Mouse (Mus musculus) mouse trophoblast stem cell (cell line): ENCODE results near the gene Pycr1.

ENCODE experiments used
- in situ Hi-C, 2 experiments: fragments of 300-500 bp; cut with MseI, MboI; formaldehyde crosslinking; loops; 2 replicates in 1 of 2; 3 replicates in 1 of 2; pipeline ENCODE4 v1.15.1; 2025

Pycr1 gene

DNA sequence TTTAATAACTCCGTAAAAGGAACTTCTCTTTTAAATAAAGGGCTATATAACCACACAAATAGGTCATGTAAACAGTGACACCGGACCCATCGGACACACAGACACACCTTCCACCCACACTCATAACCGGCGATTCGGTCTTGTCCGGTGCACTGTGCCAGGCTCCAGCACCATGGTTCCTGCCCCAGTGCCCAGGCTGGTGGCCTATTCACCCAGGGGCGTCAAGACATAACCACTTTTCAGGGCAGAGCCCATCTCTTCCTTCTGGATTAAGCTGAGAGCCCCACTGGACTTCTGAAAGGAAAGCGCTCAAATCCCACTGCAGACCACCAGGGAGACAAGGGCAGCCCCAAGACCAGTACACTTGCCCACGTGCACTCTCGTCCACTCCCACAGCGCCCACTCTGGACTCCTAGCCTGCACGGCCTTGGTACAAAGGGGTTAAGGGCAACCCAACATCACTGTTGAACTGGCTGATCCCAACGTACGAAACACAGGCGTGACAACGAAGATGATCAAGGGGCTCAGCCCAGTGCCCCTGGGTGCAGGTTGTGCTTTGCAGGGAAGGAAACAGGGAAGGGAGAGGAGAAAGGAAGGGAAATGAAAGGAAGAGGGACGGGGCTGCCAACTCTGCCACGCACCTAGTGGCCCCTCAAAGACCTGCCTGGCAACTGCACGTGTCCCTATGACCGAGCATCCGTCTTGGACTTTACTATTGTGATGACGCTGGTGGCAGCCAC is 14.8 kb downstream of the Pycr1 start:
- in situ Hi-C loops: no loop called here

DNA sequence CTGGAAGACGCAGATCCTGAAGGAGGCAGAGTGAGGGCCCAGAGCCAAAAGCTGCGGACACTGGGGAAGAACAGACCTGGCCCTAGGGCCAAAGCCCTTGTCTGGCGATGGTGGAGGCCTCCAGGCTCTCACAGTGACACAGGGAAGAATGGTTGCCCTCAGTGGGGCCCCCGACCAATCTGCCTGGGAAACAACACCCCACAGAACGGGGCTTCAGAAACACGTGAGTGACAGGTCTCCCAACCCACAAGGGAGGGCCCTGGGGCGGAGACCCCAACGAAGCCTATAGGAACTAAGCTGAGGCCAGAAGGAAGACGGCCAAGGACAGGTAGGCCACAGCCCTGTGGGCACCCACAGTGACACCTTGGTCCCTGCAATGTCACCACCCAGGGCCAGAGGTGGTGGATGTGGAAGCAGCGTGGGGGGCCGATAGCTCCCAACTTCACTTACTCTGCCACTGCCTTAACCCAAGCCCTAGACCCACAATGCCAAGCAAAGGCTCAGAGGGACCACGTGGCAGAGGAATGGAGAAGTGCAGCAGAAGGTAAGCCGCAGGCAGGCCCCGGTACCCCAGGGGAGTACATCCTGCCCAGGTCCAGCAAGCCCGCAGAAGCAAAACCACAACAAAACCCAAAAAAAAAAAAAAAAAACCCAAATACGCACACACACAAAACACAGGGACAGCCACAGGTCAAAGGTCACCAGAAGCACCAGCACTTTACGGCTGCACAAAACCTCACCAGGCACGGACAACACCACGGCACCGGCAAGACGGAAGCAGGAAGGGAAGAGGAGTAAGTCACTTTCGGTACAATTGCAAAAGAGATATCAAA is 15.9 kb downstream of the Pycr1 start:
- in situ Hi-C loops: no loop called here

DNA sequence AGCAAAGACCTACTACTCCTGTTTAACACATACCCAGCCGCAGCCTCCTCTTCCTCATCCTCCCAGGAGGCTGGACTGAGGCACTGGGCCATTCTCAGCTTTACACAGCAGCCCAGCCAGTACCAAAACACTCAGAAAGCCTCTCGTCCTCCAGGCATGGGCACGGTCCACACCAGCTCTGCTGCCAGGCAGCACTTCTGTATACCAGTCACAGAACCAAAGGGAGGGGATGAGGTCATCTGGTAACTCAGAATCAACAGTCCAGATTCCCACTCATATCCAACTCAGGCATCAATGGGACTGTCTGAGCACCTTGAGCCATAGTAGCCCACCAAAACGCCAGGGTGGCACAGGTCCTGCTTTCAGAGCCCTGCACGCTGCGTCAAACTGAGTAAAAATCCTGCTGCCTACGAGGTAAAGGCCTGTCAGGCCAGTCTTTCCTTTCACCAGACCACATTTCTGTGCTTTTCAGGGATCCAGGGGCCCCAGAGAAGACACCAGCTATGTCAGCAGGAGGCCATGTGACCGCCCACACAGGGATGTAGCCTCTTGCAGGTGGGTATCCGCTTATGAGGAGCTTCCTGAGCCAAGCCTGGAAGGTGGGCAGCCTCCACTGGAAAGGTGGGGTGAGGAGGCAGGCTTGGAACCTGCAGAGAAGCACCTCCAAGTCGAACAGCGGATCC is 16.6 kb downstream of the Pycr1 start:
- in situ Hi-C loops: no loop called here

DNA sequence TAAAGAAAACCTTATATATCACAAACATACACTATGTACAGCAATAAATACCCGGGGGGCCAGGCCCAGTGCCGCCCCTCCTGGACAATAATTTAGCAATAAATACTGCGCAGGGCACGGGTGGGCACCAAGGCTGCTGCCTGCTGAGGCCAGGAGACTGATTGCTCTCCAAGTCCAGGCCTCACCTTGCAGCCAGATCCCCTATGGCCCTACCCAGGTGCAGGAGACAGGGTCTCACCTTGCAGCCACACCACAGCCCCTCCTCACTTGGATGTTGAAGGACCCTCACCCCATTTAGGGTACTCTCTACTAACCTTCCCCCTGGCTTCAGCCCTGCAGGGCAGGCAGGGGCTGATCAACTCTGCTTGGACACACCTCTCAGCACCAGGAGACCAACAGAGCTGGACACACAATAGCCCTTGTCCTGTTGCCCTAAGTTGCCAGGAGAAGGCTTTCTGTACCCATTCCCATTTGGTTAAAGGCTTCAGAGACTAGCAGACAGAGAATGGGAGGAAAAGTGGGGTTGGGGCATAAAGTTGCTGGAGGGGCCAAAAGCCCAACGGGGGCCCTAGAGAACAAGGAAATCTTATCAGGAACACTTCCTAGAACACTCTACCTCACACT is 18.3 kb downstream of the Pycr1 start, which contains the start of gene Sirt7:
Gene Sirt7, minus strand, starts transcription at position 89 of the 624 bp plus-strand sequence.
- in situ Hi-C loops: no loop called here

DNA sequence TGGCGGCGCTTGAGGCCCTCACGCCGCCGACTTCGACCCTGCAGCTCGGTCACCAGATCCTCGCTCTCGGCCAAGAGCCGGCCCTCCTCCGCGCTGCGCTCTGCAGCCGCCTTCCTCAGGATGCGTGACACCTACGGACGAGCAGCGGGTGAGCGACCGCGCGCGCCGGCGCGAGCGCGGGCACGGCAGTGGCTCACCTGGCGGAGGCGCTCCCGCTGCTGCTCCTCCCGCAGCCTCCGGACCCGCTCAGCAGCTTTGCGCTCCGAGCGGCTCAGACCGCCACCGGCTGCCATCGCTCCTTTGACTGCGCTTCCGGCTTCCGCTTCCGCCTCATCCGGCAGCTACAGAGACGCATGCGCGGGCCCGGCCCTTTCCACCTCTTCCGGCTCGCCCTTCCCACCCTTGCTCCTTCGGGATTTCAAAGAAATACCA is 18.9 kb downstream of the Pycr1 start:
- in situ Hi-C loops: no loop called here

DNA sequence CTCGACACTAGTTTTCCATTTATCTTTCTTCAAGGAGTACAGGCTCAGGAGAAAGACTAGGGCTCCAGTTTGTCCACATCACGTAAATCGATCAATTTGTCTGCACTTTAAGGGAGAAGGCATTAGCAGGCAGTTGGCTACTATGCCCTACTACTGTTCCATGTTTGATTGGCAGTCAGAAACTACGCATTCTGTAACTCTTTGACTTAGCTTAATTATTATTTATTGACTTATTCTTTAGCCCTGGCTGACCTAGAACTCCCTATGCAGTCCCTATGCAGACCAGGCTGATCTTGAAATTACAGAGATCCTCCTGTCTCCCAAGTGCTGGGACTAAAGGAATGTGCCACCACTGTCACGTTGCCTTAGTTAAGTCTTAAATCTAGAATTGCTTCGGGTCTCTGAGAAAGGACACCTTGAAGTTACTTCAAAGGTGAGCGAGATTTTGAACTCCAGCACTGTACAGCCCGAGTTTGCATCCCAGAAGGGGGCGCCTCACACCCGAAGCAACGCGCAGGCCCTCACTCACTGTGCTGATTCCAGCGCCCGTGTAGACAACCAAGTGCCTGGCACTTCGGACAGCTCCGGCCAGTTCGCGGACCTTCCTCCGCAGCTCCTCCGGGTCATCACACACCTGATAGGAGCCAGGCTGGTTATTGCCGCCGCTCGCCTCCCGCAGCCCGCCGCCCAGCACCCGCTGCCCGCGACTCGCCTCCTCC is 19.4 kb downstream of the Pycr1 start:
- in situ Hi-C loops: no loop called here

DNA sequence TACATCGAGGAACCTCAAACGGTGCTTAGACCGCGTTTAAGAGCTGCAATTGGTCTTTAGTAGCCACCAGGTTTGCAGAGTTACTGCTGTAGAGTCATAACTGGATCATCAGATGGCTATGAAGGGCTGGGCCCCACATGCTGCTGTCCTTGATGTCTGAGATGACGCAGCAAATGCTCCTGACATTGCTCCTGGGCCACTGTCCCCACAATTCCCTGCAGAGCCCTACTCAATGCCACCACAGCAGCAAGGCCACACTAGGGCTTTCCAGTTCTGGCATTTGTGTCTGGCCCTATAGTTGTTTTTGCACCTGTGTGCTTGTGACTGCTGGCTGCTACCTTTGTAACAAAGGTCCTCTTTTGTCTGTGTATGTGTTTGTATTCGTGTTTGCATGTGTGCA is 20.8 kb downstream of the Pycr1 start:
- in situ Hi-C loops: no loop called here

DNA sequence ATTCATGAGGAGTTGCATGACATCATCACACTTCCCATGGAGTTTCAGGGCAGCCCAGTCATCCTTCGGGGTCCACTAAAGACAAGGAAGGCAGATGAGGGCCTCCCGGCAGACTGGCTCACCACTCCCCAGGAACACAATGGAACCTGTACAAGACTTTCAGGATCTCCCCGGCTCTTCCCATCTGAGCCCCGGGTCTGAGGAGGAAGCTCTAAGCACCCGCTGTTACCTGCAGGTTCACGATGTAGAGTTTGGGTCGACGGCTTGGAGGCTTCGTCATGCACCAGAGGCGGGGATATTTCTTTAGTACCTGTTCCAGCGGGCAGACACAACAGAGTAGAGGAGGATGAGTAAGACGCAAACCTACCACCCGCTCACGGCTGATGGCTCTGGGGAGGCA is 23.4 kb downstream of the Pycr1 start:
- in situ Hi-C loops: no loop called here

DNA sequence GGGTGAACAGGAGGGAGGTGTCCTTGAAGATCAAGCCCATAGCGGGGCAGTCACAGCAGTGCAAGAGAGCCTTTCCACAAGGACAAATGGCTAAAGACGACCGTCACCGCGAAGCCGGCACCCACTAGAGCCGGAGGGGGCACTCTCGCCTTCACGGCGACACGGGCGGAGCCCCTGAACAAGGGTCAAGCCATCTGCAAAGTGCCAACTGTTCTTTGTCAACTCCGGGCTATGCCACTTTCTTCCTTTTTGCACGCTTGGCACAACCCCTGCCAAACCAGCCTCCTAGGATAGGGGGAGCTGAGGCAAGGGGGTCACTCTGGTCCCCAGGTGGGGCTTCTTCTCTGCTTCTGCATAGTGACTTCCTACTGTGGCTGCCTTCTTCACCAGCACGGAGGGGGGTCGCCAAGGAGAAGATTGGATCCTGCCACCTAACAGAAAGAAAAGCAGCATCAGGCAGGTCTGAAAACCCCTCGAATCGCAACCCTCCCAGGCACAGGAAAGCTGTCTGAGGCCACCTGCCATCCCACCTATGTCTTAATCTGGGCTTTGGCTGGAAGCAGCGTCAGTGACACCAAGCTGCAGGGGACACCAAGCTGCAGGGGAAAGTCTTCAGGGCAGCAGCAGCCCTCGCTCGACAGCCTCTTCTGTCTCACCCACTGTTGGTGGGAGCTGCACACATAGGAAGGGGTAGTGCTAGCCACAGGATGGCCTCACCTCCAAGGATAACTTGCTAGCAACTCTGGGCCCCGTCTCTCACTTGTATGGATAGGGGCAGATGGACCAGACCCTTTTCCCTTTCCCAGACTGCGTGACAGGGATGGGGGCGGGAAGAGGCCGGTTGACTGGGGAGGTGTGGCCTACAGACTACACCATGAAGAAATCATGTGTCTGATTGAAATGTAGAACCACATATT is 24.7 kb downstream of the Pycr1 start:
- in situ Hi-C loops: no loop called here

DNA sequence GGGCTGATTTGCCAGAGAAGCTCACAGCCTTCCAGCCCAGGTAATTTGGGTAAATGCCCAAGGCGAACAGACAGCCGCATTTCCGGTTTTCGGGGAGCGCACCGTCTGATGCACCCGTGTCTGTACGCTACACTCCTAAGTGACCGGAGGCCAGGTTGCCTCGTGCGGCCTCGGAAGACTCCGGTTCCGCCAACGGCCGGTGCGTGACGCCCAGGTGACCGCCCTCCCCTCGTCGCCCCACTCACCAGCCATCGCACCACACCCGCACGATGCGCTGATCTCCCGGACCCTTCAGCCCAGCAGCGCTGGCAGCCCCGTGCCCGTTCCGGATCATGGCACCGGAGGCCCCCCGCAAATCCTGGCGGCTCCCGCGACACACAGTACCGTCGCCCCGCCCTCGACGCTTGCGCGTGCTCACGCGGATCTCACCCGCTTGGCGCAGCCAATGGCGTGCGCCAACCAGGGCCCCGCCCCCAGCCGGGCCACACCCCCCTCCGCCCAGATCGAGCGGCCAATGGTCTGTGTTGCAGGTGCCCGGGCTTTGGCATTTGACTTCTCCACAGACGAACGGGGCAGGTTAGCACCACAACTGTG is 26.0 kb downstream of the Pycr1 start, which contains the start of gene Pcyt2:
Gene Pcyt2, minus strand, starts transcription at position 418 of the 594 bp plus-strand sequence.
- in situ Hi-C loops: no loop called here

DNA sequence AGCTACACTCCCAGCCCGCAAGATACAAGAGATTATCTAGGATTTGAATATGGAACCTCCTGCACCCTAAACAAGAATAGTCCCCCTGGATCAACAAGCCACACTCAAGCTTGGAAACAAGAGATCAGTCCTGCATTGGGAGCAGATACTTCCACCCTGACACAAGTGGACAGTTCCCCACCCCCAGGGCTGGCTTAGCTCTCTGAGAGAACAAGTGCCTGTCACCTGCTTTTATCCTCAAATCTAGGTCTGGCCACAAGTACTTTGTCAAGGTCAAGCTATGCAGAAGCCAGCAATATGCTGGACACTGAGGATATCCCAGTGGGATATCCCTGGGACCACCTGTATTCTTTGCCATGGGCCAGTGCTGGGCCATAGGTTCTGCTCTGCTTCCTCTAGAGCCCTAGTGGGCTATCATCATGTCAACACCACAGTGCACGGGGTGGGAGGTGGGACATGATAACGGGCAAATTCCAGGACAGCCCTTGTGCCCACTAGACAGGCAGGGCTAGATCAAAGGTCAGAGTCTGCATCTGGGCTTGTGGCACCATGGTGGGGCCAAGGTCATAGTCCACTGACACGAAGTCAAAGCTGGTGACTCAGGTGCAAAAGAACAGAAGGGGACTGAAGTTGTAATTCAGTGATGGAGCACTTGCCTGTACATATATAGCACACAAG is 26.8 kb downstream of the Pycr1 start:
- in situ Hi-C loops: no loop called here

DNA sequence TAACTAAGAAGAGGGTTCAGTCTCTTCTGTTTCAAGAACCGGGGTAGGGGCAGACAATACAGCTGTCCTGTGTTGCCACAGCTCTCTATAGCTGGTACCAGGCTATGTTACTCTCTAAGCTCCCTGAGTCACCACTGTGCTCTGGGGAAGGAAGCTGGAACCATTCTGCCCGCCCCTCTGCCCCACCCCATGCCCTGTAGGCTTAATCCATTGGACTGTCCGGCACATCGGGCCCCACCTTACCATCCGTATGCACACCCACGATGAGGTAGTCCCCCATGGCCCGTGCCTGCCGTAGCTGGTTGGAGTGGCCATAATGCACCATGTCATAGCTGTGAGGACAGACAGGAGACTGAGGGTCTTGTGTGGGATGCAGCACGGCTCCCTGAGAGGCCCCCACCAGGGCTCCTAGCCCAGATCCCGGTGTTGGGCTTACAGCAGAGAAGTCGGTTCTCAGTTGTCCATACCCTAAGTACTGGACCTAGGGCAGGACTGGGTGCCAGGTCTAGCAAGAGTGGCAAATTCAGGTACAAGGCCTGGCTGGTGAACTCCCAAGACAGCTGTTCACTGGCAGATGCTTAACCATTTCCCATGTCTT is 27.9 kb downstream of the Pycr1 start:
- in situ Hi-C loops: no loop called here

DNA sequence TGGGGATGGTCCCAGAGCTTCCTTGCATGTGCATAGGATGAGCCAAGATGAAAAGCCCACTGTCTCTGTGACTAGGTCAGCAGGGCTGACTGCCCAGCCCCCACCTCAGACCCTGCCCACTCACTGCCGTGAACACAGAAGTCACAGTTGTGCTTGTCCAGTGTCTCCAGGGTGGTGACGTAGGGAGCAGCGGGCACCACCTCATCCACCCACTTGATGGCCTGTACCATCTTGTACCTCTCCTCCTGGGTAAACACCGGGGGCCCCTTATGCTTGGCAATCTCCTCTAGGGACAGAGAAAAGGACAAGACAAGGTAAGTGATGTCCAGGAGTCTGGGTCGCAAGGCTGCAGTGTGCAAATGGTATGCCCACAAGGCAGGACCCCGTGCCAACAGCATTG is 28.4 kb downstream of the Pycr1 start:
- in situ Hi-C loops: no loop called here

DNA sequence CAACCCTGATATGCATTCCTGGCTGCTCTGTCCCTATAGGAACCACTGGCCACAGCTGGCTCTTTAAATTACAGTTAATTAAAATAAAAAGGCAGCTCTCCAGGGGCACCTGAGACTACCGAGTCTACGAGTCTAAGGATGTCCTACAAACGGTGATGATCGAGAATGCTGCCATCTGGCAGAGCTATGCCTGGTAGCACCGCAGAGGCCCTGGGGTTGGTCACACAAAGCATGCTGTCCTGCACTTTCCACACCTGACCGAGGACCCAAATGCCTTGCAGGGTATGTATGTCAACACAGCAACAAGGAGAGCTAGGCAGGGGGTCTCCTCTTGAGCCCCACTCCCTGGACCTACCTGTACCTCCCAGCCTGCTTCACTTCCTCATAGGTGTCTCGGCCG is 29.6 kb downstream of the Pycr1 start:
- in situ Hi-C loops: no loop called here

DNA sequence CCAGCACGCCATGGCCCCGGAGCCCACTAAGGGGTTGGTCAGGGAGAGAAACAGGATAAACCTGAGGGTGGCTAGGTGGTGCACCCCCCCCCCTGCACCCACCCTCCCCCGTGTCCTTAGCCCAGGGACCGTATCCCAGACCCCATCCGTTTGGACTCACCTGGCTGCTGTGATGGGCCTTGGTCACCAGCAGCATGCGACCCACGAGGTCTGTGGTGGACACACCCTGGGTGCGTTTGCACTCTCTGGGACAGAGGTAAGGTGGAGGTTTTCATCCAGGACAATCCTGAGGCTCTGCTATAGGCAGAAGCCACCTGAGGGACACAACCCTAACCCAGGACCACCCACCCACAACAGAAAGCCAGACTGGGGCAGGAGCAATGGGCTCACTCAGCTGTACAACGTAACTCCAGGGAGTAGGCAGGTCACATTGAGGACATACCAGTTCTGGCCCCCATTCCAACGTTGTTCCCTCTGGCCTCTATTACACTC is 30.0 kb downstream of the Pycr1 start:
- in situ Hi-C loops: no loop called here

DNA sequence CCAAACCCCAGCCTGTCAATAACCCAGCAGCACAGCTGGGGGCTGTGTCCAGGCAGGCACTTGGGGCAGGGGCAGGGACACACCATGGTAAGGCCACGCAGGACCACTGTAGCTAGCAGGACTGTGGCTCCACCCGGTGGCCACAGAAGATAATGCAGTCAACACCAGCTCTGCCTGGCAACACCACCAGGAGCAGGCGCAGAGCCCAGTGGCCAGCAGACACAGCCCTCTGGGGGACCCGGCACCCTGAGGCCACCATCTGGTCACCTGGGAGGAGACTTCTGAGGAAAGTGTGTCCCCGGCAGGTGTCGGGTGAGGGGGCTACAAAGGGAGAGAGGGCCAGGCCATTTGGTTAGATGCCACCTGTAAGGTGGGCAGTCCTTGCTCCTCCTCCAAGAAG is 30.8 kb downstream of the Pycr1 start:
- in situ Hi-C loops: no loop called here

DNA sequence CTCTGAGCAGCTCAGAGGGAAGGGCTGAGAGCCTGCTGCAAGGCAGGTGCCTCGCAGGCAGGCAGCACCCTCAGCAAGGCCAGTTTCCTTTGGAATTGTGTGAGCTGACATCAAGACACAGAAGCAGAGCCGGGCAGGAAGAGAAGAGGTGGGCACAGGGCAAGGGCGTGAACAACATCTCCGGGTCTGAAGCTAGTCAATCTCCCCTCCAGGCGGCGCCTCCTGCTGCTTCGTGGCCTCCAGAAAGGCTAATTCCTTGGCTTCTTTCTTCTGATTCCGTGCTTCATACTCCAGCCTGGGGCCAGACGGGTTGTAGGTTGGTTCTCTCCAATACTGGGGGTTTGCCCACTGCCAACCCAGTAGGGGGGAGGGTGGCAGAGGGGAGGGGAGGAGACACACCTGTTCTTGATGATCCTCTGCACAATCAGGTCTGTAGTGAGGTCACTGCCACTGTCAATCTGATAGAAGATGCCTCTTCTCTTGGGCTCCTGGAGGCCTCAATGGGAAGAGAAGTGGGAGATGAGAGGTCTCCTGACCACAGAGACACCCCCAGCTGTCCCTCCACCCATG is 33.0 kb downstream of the Pycr1 start:
- in situ Hi-C loops: no loop called here

DNA sequence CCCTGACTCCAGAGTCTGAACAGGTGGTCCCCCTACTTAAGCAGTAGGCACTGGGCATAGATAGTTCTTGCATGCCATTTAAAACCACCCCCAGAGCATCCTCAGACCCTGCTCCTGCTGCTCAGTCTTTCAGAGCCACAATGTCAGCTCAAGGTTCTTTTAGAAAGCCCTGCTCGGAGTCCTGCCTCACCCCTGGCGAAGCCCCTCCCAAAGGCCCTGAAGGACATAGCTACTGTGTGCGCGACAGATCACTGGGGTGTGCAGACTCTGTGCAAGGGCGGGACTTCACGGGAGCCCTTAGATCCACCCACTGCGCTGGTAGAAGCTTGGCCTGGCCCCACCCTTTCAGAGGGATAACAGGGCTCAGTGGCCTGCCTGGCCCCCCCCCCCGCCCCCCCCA is 34.3 kb downstream of the Pycr1 start:
- in situ Hi-C loops: no loop called here
